Mouse (Mus musculus) heart, postnatal 0 days (tissue): Measurements from ENCODE around the gene Gm7271. TPM values are rescaled to one million over a fixed set of nuclear protein-coding genes. Genes with fewer than 3 reads are reported as not detected.

ENCODE experiments used
- ATAC-seq: fragments of 200-750 bp; cut with Nextera tagmentation; 2 replicates; pipeline ENCODE4 v1.8.0; 2017; ENCODE audit warnings: low read depth, moderate number of reproducible peaks, moderate library complexity; ENCODE audit not compliant: insufficient read depth
- DNase-seq: peaks from one replicate; pipeline ENCODE4 v3.0.0-alpha.2; 2016; ENCODE audit warnings: low spot score
- H3K27ac ChIP-seq: fragments of 300-500 bp; sonication (generic); 2 replicates; pipeline ENCODE4 v1.5.1; 2014; ENCODE audit warnings: low read depth, mild to moderate bottlenecking
- H3K27me3 ChIP-seq: fragments of 300-500 bp; sonication (generic); 2 replicates; pipeline ENCODE4 v1.6.1; 2014; ENCODE audit warnings: low read length, mixed read lengths; ENCODE audit not compliant: control insufficient read depth, insufficient read depth
- H3K36me3 ChIP-seq: fragments of 300-500 bp; sonication (generic); replicated peaks from 2 replicates; pipeline ENCODE4 v1.6.1; 2014; ENCODE audit warnings: low read length, mixed read lengths; ENCODE audit not compliant: control insufficient read depth, insufficient read depth
- H3K4me1 ChIP-seq: fragments of 300-500 bp; sonication (generic); 2 replicates; pipeline ENCODE4 v1.6.1; 2014; ENCODE audit warnings: antibody characterized with exemption; ENCODE audit not compliant: control insufficient read depth, insufficient read depth
- H3K4me2 ChIP-seq: fragments of 300-500 bp; sonication (generic); 2 replicates; pipeline ENCODE4 v1.6.1; 2014; ENCODE audit warnings: low read depth, mild to moderate bottlenecking, low read length, moderate library complexity
- H3K4me3 ChIP-seq: fragments of 300-500 bp; sonication (generic); 2 replicates; pipeline ENCODE4 v1.5.1; 2014; ENCODE audit warnings: low read depth, low read length
- H3K9ac ChIP-seq: fragments of 300-500 bp; sonication (generic); replicated peaks from 2 replicates; pipeline ENCODE4 v1.6.1; 2014; ENCODE audit warnings: low read depth, low read length, mixed read lengths
- H3K9me3 ChIP-seq: fragments of 300-500 bp; sonication (generic); replicated peaks from 2 replicates; pipeline ENCODE4 v1.6.1; 2016; ENCODE audit warnings: low read length; ENCODE audit not compliant: control insufficient read depth
- CTCF ChIP-seq: IDR thresholded peaks from 2 replicates; pipeline ENCODE4 v1.5.1; 2016; ENCODE audit warnings: antibody characterized with exemption, control low read depth, low read depth
- EP300 ChIP-seq: IDR thresholded peaks from 2 replicates; pipeline ENCODE4 v1.6.1; 2016; ENCODE audit warnings: antibody characterized with exemption, low read depth
- WGBS: fragments of 180-500 bp; shearing (Covaris S2); extraction: QIAGEN DNeasy Blood & Tissue Kit; methylation state at CpG from one replicate; pipeline ENCODE4 v1.1.7; 2014; 5-methylcytosine and 5-hydroxymethylcytosine counted together
- polyA plus RNA-seq: library from polyadenylated mRNA; unstranded; fragments of >200 nt; fragmentation: Nextera tagmentation; extraction: Ambion mirVana; gene quantifications from 2 replicates; pipeline ENCODE4 v1.2.1, GENCODE M21; 2015
- total RNA-seq: library from RNA; depleted of rRNA; stranded (reverse); fragments of >200 nt; gene quantifications from 2 replicates; pipeline ENCODE4 v1.2.3, GENCODE M21; 2014; ENCODE audit warnings: low replicate concordance; rRNA removed

Gm7271 gene
- total RNA-seq (not detected in 2 replicates), polyA plus RNA-seq (not detected in 2 replicates)

- 45% methylated on average over 5 of the region's 5 CpGs for WGBS
- H3K9ac ChIP-seq, result no peak within 1 kb of the TSS
These were observed at the start of gene Gm7271 for GRCm38 (mm10) chr5:76483811-76484210. Gene Gm7271 (plus strand): TSS chr5:76484040.

GRCm38 (mm10) chr5:76437100-76437499 is 46.7 kb upstream of the Gm7271 start:
- no peak overlapping the region for H3K9ac ChIP-seq
- H3K36me3 ChIP-seq, result no peaks in the 10 kb centered on the region
- TF ChIP-seq CTCF, result no peak
- no peak overlapping the region for H3K27ac ChIP-seq
- H3K4me1 ChIP-seq, result no peaks in the 10 kb centered on the region
- no peak overlapping the region for H3K4me3 ChIP-seq
- no peaks in the 10 kb centered on the region for H3K9me3 ChIP-seq
- DNase-seq, result no peak
- ATAC-seq, result no peak
- no peaks in the 10 kb centered on the region for H3K27me3 ChIP-seq
- WGBS, result 69% methylated on average over 5 of the region's 5 CpGs
- H3K4me2 ChIP-seq, result no peak overlapping the region

More at GRCm38 (mm10) chr5:76483811-76484210, at the start of gene Gm7271:
- H3K9me3 ChIP-seq, result no peaks in the 10 kb centered on the region
- no peaks in the 10 kb centered on the region for H3K4me1 ChIP-seq
- H3K27me3 ChIP-seq, result no peaks in the 10 kb centered on the region
- H3K27ac ChIP-seq, result no peak within 1 kb of the TSS
- H3K4me3 ChIP-seq, result no peak within 1 kb of the TSS
- DNase-seq (no peak), ATAC-seq (no peak)
- H3K36me3 ChIP-seq, result no peaks in the 10 kb centered on the region
- TF ChIP-seq EP300, result no peak
- TF ChIP-seq CTCF, result no peak
- H3K4me2 ChIP-seq, result no peak within 1 kb of the TSS

- TF ChIP-seq EP300, result no peak
- TF ChIP-seq CTCF, result no peak
- WGBS, result 85% methylated on average over 8 of the region's 8 CpGs
- DNase-seq, result no peak
- no peak overlapping the region for H3K27ac ChIP-seq
- no peaks in the 10 kb centered on the region for H3K4me1 ChIP-seq
- no peak overlapping the region for H3K9ac ChIP-seq
- H3K4me2 ChIP-seq, result no peak overlapping the region
- no peaks in the 10 kb centered on the region for H3K36me3 ChIP-seq
- no peak for ATAC-seq
- no peak overlapping the region for H3K4me3 ChIP-seq
- H3K27me3 ChIP-seq, result no peaks in the 10 kb centered on the region
- H3K9me3 ChIP-seq, result no peaks in the 10 kb centered on the region
These were observed 46.1 kb upstream of the Gm7271 start for GRCm38 (mm10) chr5:76437696-76438095.

- WGBS, result 64% methylated on average over 4 of the region's 4 CpGs
- no peaks in the 10 kb centered on the region for H3K4me1 ChIP-seq
- DNase-seq (no peak), ATAC-seq (no peak)
- no peak overlapping the region for H3K9ac ChIP-seq
- no peaks in the 10 kb centered on the region for H3K27me3 ChIP-seq
- no peak overlapping the region for H3K4me2 ChIP-seq
- H3K27ac ChIP-seq, result no peak overlapping the region
- H3K9me3 ChIP-seq, result no peaks in the 10 kb centered on the region
- no peaks in the 10 kb centered on the region for H3K36me3 ChIP-seq
- TF ChIP-seq CTCF, result no peak
- no peak for TF ChIP-seq EP300
- no peak overlapping the region for H3K4me3 ChIP-seq
These were observed 42.4 kb upstream of the Gm7271 start for GRCm38 (mm10) chr5:76441431-76441830.

- ATAC-seq (no peak), DNase-seq (no peak)
- Histone ChIP-seq H3K4me2 (no peak overlapping the region), H3K27ac (no peak overlapping the region), H3K9ac (no peak overlapping the region), H3K36me3 (no peaks in the 10 kb centered on the region), H3K9me3 (no peaks in the 10 kb centered on the region), H3K4me1 (no peaks in the 10 kb centered on the region), H3K27me3 (no peaks in the 10 kb centered on the region), H3K4me3 (no peak overlapping the region)
- no peak for TF ChIP-seq CTCF
- TF ChIP-seq EP300, result no peak
- 77% methylated on average over 2 of the region's 2 CpGs for WGBS
These were observed 8.9 kb upstream of the Gm7271 start for GRCm38 (mm10) chr5:76474931-76475330.

- ATAC-seq (no peak), DNase-seq (no peak)
- Histone ChIP-seq H3K36me3 (no peaks in the 10 kb centered on the region), H3K27me3 (no peaks in the 10 kb centered on the region), H3K4me1 (no peaks in the 10 kb centered on the region), H3K4me2 (no peak overlapping the region), H3K9ac (no peak overlapping the region), H3K27ac (no peak overlapping the region), H3K4me3 (no peak overlapping the region), H3K9me3 (no peaks in the 10 kb centered on the region)
- WGBS, result 63% methylated on average over 4 of the region's 4 CpGs
- TF ChIP-seq EP300 (no peak), CTCF (no peak)
These were observed 7.0 kb upstream of the Gm7271 start for GRCm38 (mm10) chr5:76476873-76477272.
